Mouse (Mus musculus): Measurements from ENCODE around the gene Cdk2ap2. TPM values are rescaled to one million over a fixed set of nuclear protein-coding genes. Genes with fewer than 3 reads are reported as not detected.
"Not testable (repeated sequence)": the region's sequence is repeated elsewhere in the genome, so short reads cannot be mapped to it uniquely, and the experiment has no call there.

The Cdk2ap2 gene
- polyA plus RNA-seq, 1 experiment = not detected

- WGBS = 67% methylated on average over 15 of the region's 15 CpGs
- H3K4me3 ChIP-seq (ENCODE audit: insufficient read depth, low read depth, low read length) = no peak overlapping the region
- no peaks in the 10 kb centered on the region for H3K4me1 ChIP-seq (ENCODE audit: control insufficient read depth, insufficient read depth, low read length)
- no peak overlapping the region for H3K27ac ChIP-seq (ENCODE audit: insufficient read depth, low read depth, low read length)
- no peak for TF ChIP-seq CTCF (IDR thresholded peaks at IDR 0.05; ENCODE audit: insufficient read depth, low read depth, low read length)
- TF ChIP-seq POLR2A (IDR thresholded peaks at IDR 0.05; ENCODE audit: insufficient read depth, low read depth, low read length) = no peak
Observed at GRCm38 (mm10) chr19:4055947-4056693, 40.9 kb upstream of the Cdk2ap2 start.

- no peaks in the 10 kb centered on the region for H3K4me1 ChIP-seq (ENCODE audit: control insufficient read depth, insufficient read depth, low read length)
- no peak for TF ChIP-seq POLR2A (IDR thresholded peaks at IDR 0.05; ENCODE audit: insufficient read depth, low read depth, low read length)
- TF ChIP-seq CTCF (IDR thresholded peaks at IDR 0.05; ENCODE audit: insufficient read depth, low read depth, low read length) = no peak
- H3K4me3 ChIP-seq (ENCODE audit: insufficient read depth, low read depth, low read length) = no peak overlapping the region
- no peak overlapping the region for H3K27ac ChIP-seq (ENCODE audit: insufficient read depth, low read depth, low read length)
- WGBS = 63% methylated on average over 4 of the region's 4 CpGs
Observed at GRCm38 (mm10) chr19:4056727-4057126, 40.3 kb upstream of the Cdk2ap2 start.

- Histone ChIP-seq H3K4me1 (ENCODE audit: control insufficient read depth, insufficient read depth, low read length) (no peaks in the 10 kb centered on the region), H3K27ac (ENCODE audit: insufficient read depth, low read depth, low read length) (no peak overlapping the region), H3K4me3 (ENCODE audit: insufficient read depth, low read depth, low read length) (no peak overlapping the region)
- WGBS = 89% methylated on average over 13 of the region's 13 CpGs
- no peak for TF ChIP-seq POLR2A (IDR thresholded peaks at IDR 0.05; ENCODE audit: insufficient read depth, low read depth, low read length)
- no peak for TF ChIP-seq CTCF (IDR thresholded peaks at IDR 0.05; ENCODE audit: insufficient read depth, low read depth, low read length)
Observed at GRCm38 (mm10) chr19:4057389-4057788, 39.6 kb upstream of the Cdk2ap2 start.

- H3K27ac ChIP-seq (ENCODE audit: insufficient read depth, low read depth, low read length) = no peak overlapping the region
- no peak overlapping the region for H3K4me3 ChIP-seq (ENCODE audit: insufficient read depth, low read depth, low read length)
- no peaks in the 10 kb centered on the region for H3K4me1 ChIP-seq (ENCODE audit: control insufficient read depth, insufficient read depth, low read length)
- whole genome bisulfite sequencing = 98% methylated on average over 7 of the region's 7 CpGs
- TF ChIP-seq CTCF (IDR thresholded peaks at IDR 0.05; ENCODE audit: insufficient read depth, low read depth, low read length) (no peak), POLR2A (IDR thresholded peaks at IDR 0.05; ENCODE audit: insufficient read depth, low read depth, low read length) (no peak)
Observed at GRCm38 (mm10) chr19:4057962-4058361, 39.0 kb upstream of the Cdk2ap2 start.

GRCm38 (mm10) chr19:4058581-4058980 is 38.4 kb upstream of the Cdk2ap2 start:
- 96% methylated on average over 5 of the region's 5 CpGs for WGBS
- no peak for TF ChIP-seq CTCF (IDR thresholded peaks at IDR 0.05; ENCODE audit: insufficient read depth, low read depth, low read length)
- no peak for TF ChIP-seq POLR2A (IDR thresholded peaks at IDR 0.05; ENCODE audit: insufficient read depth, low read depth, low read length)
- Histone ChIP-seq H3K4me1 (ENCODE audit: control insufficient read depth, insufficient read depth, low read length) (no peaks in the 10 kb centered on the region), H3K27ac (ENCODE audit: insufficient read depth, low read depth, low read length) (no peak overlapping the region), H3K4me3 (ENCODE audit: insufficient read depth, low read depth, low read length) (no peak overlapping the region)

- Histone ChIP-seq H3K4me1 (ENCODE audit: control insufficient read depth, insufficient read depth, low read length) (no peaks in the 10 kb centered on the region), H3K27ac (ENCODE audit: insufficient read depth, low read depth, low read length) (no peak within 1 kb of the TSS), H3K4me3 (ENCODE audit: insufficient read depth, low read depth, low read length) (no peak within 1 kb of the TSS)
- TF ChIP-seq CTCF (IDR thresholded peaks at IDR 0.05; ENCODE audit: insufficient read depth, low read depth, low read length) (no peak), POLR2A (IDR thresholded peaks at IDR 0.05; ENCODE audit: insufficient read depth, low read depth, low read length) (no peak)
- WGBS = 82% methylated on average over 15 of the region's 15 CpGs
Observed at GRCm38 (mm10) chr19:4059069-4059740, 37.8 kb upstream of the Cdk2ap2 start, which contains the start of gene Gstp3. Gene Gstp3 (minus strand): TSS chr19:4059569.

- WGBS = 90% methylated on average over 8 of the region's 8 CpGs
- not testable (repeated sequence) for H3K4me1 ChIP-seq (ENCODE audit: control insufficient read depth, insufficient read depth, low read length); H3K4me3 ChIP-seq (ENCODE audit: insufficient read depth, low read depth, low read length); H3K27ac ChIP-seq (ENCODE audit: insufficient read depth, low read depth, low read length)
Observed at GRCm38 (mm10) chr19:4060044-4060898, 36.7 kb upstream of the Cdk2ap2 start.

GRCm38 (mm10) chr19:4060899-4061465 is 36.0 kb upstream of the Cdk2ap2 start:
- WGBS = 83% methylated on average over 6 of the region's 6 CpGs
- Histone ChIP-seq H3K4me3 (ENCODE audit: insufficient read depth, low read depth, low read length) (no peak overlapping the region), H3K27ac (ENCODE audit: insufficient read depth, low read depth, low read length) (no peak overlapping the region), H3K4me1 (ENCODE audit: control insufficient read depth, insufficient read depth, low read length) (no peaks in the 10 kb centered on the region)
- no peak for TF ChIP-seq CTCF (IDR thresholded peaks at IDR 0.05; ENCODE audit: insufficient read depth, low read depth, low read length)
- no peak for TF ChIP-seq POLR2A (IDR thresholded peaks at IDR 0.05; ENCODE audit: insufficient read depth, low read depth, low read length)

- not testable (repeated sequence) for H3K27ac ChIP-seq (ENCODE audit: insufficient read depth, low read depth, low read length); H3K4me3 ChIP-seq (ENCODE audit: insufficient read depth, low read depth, low read length); H3K4me1 ChIP-seq (ENCODE audit: control insufficient read depth, insufficient read depth, low read length)
- 81% methylated on average over 4 of the region's 4 CpGs for WGBS
Observed at GRCm38 (mm10) chr19:4063357-4063756, 33.6 kb upstream of the Cdk2ap2 start.

GRCm38 (mm10) chr19:4064501-4064900 is 32.5 kb upstream of the Cdk2ap2 start:
- 17% methylated on average over 7 of the region's 11 CpGs for WGBS
- H3K4me1 ChIP-seq (ENCODE audit: control insufficient read depth, insufficient read depth, low read length); H3K4me3 ChIP-seq (ENCODE audit: insufficient read depth, low read depth, low read length); H3K27ac ChIP-seq (ENCODE audit: insufficient read depth, low read depth, low read length): not testable (repeated sequence)

All from olfactory bulb, adult 2 months (tissue).